Mouse (Mus musculus): Measurements from ENCODE around the gene Fbxo34.

Fbxo34 gene

GRCm38 (mm10) chr14:47472743-47473546, 22.7 kb downstream of the Fbxo34 start:
- DNase-seq, result peak; percentile 26 to 69

- DNase-seq, result peak; percentile 35 to 46
Observed at GRCm38 (mm10) chr14:47473891-47474290, 23.7 kb downstream of the Fbxo34 start.

DNA sequence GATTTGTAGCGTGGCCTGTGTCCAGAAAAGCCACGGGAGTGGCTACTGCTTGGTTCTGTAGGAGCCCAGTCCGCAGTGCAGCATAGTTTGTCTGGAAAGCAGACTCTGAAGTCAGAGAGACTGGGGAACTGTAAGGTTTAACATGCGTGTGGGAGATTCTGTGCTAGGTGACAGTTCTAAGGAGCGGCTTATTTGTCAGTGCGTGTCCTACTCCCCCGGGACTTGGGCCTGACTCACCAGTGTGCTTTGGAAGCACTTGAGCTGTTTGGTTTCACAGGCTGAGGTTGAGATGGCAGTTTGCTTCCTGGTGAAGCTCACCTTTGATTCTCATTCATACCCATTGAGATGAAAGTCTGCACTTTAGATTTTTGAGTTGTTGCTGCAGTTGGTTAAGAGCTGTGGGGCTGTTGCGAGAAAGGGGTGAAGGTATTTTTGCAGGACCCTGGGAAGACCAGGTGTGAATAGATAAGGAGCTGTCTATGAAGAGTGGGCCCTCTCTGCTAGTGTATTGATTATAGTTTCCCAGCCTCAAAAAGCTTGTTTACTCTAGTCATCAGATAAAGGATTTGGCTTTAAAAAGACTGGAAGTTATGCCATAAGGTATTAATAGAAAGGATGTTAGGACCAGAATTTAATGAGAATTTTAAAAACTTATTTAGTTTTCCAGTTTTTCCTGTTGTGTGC, 24.5 kb downstream of the Fbxo34 start:
- no peak for DNase-seq

DNA sequence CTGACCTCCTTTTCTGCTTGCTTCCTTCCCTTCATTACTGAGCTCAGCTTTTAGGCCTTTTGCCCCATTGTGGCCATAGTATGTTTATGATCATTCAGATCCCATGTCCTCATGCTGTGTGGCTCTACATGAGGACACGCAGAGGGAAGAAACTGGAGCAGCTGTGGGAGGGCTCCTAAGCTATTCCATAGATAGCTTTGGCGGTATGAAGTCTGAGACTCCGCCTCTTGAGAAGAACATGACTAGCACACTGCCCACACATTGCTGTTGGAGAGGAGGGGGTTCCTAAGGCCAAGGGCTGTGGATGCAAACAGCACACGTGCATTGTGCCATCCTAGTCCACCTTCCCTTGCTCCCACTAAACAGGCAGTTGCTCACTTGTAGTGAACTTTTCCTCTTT, 26.0 kb downstream of the Fbxo34 start:
- no peak for DNase-seq

DNA sequence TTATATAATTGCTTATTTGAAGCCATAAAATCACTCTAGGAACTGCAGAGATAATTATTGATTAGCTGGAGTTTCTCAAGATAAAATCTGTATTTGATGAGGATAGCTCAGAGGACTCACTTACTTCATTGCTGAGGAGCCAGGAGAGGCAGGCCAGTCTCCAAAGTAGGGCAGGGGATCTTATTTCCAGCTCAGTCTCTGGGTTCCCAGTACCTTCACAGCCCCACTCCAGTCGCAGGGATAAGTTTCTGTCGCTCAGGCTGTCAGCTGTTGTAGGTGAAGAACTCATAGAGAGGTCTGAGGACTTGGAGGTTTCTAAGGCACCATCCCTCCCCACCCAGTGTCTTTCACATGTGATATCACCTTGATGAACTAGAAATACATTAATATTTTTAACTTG, 27.5 kb downstream of the Fbxo34 start:
- DNase-seq, result no peak

DNA sequence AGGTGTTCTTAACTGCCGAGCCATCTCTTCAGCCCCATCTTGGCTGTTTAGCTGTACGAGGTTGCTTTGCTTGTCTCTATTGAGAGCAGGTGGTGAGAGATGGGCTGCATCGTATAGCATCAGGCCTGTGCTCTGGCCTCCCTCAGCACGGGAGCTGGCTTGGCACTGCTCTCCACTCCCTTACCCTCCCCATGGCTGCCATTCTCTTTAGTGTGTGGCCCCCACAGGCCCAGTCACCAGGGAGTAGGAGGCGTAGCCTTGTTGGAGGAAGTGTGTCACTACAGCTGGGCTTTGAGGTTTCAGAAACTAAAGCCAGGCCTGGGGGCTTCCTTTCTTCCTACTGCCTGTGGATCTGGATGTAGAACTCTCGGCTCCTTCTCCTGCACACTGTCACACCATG, 32.0 kb downstream of the Fbxo34 start:
- no peak for DNase-seq

GRCm38 (mm10) chr14:47483099-47483498, 32.9 kb downstream of the Fbxo34 start:
- DNase-seq, result no peak

DNA sequence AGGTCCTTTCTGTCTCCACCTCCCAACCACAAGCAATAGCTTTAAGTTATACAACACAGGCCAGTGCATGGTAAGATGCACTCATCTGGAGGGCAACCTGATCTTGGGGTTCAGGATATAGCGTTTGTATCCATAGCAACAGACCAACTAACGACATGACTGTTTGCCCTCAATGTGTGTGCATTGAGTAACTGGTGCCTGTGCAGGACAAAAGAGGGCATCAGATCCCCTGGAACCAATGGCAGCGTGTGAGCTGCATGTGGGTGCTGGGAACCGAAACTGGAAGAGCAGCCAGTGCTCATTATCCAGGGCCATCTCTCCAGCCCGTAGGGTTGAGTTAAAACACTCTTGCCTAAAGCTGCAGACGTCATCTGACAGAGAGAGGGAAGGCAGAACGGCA, 38.5 kb downstream of the Fbxo34 start:
- DNase-seq, result peak in 1 of 2 experiments; percentile 15

DNA sequence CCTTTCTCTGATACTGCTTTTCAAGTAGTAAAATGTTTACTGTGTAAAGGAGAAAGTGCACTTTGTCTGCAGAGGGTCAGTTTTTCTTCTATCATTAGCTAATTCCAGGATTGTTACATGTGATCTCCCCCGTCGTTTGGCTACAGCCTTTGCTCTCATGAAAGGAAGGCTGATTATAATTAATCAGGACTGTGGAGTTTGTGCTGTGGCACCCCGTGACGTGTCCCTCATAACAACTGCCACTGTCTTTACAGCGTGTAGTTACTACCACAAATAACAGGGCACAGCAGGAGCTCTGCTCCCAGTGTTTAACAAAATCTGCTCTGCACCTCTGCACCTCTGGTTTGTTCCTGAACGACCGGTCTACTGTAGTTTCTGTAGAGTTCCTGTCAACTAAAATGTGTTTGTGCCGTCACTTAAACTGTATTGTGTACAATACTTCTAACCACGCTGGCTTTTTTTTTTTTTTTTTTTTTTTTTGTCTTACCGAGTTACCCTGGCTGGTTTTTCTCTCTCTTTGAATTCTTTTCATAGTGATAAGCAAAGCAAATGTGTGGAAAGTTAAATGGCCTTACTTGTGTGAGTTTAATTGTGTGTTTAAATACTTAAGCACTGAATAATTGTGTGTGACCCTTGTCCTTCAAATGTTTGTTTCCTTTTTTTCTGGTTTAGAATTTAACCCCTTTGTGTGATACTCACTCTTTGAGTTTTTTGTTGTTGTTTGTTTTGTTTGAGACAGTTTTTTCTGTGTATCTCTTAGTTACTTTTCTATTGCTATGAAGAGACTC, 39.3 kb downstream of the Fbxo34 start:
- DNase-seq, result peak; percentile 51 to 59

GRCm38 (mm10) chr14:47490732-47491131, 40.5 kb downstream of the Fbxo34 start:
- no peak for DNase-seq

GRCm38 (mm10) chr14:47493592-47494361, 43.6 kb downstream of the Fbxo34 start:
- no peak for DNase-seq

DNA sequence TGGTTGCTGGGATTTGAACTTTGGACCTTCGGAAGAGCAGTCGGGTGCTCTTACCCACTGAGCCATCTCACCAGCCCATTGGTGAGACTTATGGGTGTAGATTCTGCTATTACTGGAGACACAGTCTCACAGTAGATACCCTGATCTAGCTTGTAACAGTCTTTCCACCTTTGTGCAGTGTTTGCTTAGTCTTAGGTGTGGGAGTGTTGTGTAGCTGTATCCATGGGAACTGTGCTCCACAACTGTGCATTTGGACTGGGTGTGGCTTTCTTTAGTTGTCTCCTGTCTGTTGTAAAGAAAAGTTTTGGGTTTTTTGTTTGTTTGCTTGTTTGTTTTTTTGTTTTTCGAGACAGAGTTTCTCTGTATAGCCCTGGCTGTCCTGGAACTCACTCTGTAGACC, 45.7 kb downstream of the Fbxo34 start:
- DNase-seq, result no peak

DNA sequence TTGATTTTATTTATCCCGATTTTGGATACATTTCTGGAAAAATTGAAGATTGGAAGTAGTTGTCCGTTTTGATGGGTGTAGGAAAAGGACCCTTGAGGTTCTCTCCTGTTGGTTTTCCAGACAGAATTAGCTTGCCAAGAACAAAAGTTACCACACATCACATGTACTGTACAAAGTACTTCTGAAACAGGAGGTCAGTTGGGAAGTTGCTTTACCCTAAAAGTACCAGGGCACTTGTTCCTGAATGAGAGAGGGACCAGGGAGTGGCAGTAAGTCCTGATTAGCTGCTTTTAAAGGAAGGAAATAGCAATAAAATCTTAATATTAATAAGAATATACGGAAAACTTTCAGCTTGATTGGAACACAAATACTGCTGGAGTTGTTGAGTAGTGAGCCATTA, 46.9 kb downstream of the Fbxo34 start:
- peak in 1 of 2 experiments; percentile 25 for DNase-seq

- DNase-seq, result no peak
Observed at GRCm38 (mm10) chr14:47498632-47499031, 48.4 kb downstream of the Fbxo34 start.

DNA sequence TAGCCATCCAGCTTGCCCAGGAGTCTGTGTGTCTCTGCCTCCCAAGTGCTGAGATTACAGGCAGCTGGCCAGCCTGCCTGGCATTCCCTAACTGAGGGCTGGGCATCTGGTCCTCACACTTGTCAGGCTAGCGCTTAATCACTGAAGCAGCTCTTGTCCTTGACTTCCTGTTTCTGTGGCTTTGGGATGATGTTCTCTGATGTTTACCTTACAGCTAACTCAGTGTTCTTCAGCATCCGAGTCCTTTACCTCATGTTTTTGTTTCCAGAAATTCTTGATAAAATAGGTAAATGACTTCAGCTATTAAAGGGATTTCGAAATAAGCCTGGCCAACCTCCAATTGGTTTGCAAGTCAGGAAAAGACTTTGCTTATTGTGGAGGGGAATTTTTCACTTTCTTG, 53.8 kb downstream of the Fbxo34 start:
- DNase-seq, result no peak

DNA sequence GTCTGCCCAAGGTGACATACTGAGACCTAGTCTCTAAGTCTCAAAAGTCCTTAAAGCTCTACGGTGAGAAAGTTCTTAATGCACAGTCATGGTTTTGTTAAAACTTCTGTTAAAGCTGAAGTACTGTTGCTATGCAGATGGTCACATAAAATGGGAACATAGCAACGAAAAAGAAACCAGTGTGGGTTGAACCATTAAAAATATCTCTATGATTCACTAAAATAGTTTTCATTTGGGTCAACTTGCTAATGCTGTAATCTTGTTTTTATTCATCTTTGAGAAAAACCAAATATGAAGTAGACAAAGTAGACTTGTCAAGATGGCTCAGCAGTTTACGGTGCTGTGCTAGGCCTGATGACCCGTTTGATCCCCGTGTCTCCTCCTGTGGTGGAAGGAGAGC, 56.5 kb downstream of the Fbxo34 start:
- no peak for DNase-seq

GRCm38 (mm10) chr14:47508035-47508434, 57.8 kb downstream of the Fbxo34 start:
- no peak for DNase-seq

DNA sequence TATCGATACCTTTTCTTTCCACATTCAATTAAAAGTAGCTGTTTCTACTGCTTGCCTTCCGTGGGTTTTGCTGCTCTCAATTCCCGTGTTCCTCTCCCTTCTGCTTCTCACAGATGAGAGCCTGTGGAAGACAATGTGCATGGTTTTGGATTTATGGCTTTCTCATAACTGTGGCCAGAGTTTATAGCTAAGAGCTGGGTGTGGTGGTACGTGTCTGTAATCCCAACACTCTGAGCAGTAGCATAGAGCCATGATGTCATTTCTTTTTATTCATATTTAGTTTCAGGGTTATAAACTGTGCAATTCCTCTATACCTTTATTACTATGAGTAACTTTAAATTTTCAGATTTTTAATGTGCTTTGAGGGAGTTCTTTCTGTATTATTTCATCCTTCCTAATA, 60.0 kb downstream of the Fbxo34 start:
- DNase-seq, result no peak

DNA sequence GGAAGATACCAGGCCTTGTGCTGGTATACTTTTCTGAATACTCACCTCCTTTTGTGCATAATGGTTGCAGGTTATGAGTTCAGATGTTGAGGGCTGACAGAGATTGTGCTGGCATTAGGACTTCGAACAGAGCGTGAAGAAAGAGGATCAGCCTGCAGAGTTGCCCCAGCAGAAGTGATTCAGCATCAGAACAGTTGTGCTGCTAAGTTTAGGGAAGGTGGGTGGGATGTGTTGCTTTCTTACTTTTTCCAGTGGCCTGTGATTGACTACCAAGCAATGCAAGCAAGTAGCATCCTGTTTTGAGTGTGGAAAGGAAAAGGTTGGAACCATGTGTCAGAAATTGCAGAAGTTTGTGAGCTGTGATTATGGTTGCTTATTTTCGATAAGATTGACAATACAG, 63.4 kb downstream of the Fbxo34 start:
- no peak for DNase-seq

- DNase-seq, result peak; percentile 47 to 64
Observed at GRCm38 (mm10) chr14:47514816-47515453, 64.7 kb downstream of the Fbxo34 start.

DNA sequence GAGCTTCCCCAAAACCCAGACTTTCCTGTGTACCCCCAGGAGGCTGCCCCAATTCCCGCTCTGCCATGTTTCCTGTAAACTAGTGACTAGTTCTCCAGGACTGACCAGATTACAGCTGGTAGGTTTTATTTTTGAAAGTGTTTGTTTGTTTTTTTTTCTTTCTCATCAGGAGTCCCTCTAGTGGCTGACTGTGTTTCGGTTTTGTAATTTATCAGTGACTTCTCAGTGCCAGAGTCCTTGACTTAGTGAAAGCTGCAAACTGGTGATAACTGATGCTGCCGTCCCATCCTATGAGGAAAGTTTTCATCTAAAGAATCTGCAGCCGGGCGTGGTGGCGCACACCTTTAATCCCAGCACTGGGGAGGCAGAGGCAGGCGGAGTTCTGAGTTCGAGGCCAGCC, 65.4 kb downstream of the Fbxo34 start:
- DNase-seq, result no peak

GRCm38 (mm10) chr14:47516755-47517154, 66.5 kb downstream of the Fbxo34 start:
- no peak for DNase-seq
